Mouse (Mus musculus): ENCODE results near the gene Rnf32.

The Rnf32 gene

GRCm38 (mm10) chr5:29195570-29196263 is at the start of gene Rnf32:
Gene Rnf32 (plus strand): TSS chr5:29195992.
- DNase-seq (ENCODE audit: low read depth, low spot score), result peak; percentile 75

DNA sequence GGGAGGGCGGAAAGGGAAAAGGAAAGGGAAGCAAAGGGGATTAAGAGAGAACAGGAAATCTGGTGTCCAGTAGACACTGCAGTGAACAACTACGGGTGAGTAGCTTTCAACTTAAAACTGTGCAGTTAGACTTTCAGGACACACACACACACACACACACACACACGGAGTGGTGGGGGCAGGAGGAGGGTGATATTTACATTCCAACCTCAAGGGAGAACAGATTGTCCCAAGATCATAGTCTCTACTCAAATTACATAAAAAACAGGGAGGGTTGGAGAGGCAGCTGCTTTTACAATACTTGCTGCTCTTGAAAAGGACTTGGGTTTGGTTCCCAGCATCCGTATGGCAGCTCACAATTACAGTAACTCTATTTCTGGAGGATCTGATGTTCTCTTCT is 45.6 kb upstream of the Rnf32 start:
- no peak for DNase-seq (ENCODE audit: low read depth, low spot score)

DNA sequence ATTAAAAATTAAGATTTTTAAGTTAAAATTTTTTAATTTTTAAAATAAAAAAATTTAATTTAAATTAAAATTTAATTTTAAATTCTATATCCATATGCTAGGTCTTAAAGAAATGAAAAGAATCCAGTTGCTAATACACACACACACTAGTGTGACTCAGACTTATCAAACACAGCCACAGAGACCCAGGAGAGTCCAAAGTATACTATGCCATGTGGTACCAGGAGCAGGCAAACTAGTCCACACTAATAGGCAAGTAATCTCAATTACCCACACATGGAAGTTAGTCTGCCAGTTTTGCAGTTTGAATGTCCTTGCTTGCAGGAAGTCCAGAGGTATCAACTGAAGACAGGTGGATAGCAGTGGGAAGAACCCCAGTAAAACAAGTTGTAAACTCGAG is 35.9 kb upstream of the Rnf32 start:
- DNase-seq (ENCODE audit: low read depth, low spot score), result no peak

GRCm38 (mm10) chr5:29166947-29167346 is 28.8 kb upstream of the Rnf32 start:
- DNase-seq (ENCODE audit: low read depth, low spot score), result no peak

DNA sequence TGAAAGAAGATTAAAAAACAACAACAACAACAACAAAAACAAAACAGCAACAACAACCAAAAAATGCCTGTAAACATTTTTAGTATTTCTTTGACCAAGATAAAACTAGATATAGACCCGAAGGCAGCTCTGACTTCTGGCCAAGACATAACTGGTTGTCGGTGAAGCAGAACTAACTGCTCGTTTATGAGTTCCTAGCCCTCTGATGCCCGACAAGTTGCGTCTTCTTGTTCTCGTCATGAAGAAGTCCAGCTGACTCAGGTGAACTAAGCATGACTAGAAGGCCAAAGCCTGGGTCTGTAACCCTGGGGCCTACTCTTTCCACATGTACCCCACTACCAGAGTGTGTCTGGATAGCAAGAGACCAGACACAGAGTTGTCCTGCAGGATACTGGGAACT is 25.6 kb upstream of the Rnf32 start:
- no peak for DNase-seq (ENCODE audit: low read depth, low spot score)

DNA sequence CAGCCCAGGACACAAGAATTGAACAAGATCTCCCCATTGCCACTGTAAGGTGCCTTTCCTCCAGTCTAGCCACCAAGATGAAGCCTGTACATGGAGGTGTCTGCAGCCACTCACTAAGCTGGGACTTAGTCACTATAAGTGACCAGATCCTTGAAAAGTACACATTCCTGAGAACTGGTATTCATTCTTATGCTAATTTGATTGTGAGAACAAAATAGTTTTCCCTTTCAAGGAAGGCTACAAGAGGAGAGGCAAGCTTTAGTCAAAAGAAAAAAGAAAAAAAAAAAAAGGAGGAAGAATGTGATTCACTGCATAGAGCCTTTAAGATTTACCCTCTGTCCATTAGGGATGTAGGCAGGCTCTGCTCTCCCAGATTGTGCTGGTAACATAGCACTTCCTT is 24.6 kb upstream of the Rnf32 start:
- DNase-seq (ENCODE audit: low read depth, low spot score), result no peak

DNA sequence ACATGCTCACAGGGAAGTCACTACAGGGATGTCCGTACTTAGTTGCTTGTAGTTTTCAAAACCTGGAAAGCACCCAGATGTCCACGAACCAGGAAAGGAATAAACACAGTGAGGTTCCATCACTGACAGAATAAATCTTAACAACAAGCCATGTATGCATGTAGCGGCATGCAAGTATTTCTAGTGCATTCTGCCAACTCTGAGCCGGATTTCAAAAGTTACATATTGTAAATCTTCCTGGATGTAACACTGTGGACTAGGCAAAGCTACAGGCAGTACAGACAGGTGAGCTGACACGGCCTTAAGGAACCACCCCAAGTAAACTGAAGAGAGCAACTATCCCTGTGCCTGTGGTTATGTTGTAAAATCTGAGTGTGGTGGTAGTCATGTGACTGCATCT is 9.0 kb upstream of the Rnf32 start:
- no peak for DNase-seq (ENCODE audit: low read depth, low spot score)

- no peak for DNase-seq (ENCODE audit: low read depth, low spot score)
Measured at GRCm38 (mm10) chr5:29195231-29195569, 592 bp upstream of the Rnf32 start.

DNA sequence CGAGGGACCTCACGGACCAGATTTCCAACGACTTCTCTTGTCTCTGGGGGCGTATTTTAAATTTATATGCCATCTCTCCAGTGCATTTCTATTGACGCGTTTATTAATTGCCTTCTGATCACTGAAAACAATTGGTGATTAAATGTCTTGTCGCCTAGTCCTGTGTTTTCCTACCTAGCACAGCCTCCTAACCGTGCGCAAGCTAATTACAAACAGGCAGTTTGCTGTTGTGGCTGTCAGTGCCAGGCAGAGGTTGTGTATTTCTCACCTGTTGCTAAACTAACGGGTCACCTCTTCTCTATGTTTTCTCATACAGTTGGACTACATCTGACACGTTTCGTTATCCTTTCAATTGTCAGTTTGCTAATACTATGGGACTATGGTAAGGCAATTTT is 469 bp downstream of the Rnf32 start:
- DNase-seq (ENCODE audit: low read depth, low spot score), result no peak

- no peak for DNase-seq (ENCODE audit: low read depth, low spot score)
Measured at GRCm38 (mm10) chr5:29197187-29197586, 1.4 kb downstream of the Rnf32 start.

GRCm38 (mm10) chr5:29198960-29199488 is 3.2 kb downstream of the Rnf32 start:
- DNase-seq (ENCODE audit: low read depth, low spot score), result no peak

- no peak for DNase-seq (ENCODE audit: low read depth, low spot score)
Measured at GRCm38 (mm10) chr5:29199868-29200267, 4.1 kb downstream of the Rnf32 start.

GRCm38 (mm10) chr5:29205690-29206089 is 9.9 kb downstream of the Rnf32 start:
- no peak for DNase-seq (ENCODE audit: low read depth, low spot score)

GRCm38 (mm10) chr5:29211980-29212555 is 16.3 kb downstream of the Rnf32 start:
- no peak for DNase-seq (ENCODE audit: low read depth, low spot score)

GRCm38 (mm10) chr5:29217997-29218396 is 22.2 kb downstream of the Rnf32 start:
- DNase-seq (ENCODE audit: low read depth, low spot score), result no peak

GRCm38 (mm10) chr5:29224089-29224488 is 28.3 kb downstream of the Rnf32 start:
- no peak for DNase-seq (ENCODE audit: low read depth, low spot score)

DNA sequence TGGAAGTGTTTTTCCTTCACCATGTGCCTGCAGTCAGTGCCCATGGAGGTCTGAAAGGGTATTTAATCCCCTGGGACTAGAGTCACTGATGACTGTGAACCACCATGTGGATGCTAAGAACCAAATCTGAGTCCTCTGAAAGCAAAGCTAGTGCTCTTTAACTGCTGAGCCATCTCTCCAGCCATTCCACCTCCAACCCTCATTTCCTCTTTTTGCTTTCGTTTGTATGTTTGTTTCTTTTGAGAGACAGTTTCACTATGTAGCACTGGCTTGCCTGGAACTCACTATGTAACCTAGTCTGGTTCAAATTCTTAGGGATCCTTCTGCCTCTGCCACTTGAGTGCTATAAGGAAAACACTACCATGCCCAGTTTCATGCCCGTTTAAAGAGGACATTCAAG is 34.7 kb downstream of the Rnf32 start:
- DNase-seq (ENCODE audit: low read depth, low spot score), result no peak

GRCm38 (mm10) chr5:29238379-29238778 is 42.6 kb downstream of the Rnf32 start:
- DNase-seq (ENCODE audit: low read depth, low spot score), result no peak

- no peak for DNase-seq (ENCODE audit: low read depth, low spot score)
Measured at GRCm38 (mm10) chr5:29244769-29245168, 49.0 kb downstream of the Rnf32 start.

DNA sequence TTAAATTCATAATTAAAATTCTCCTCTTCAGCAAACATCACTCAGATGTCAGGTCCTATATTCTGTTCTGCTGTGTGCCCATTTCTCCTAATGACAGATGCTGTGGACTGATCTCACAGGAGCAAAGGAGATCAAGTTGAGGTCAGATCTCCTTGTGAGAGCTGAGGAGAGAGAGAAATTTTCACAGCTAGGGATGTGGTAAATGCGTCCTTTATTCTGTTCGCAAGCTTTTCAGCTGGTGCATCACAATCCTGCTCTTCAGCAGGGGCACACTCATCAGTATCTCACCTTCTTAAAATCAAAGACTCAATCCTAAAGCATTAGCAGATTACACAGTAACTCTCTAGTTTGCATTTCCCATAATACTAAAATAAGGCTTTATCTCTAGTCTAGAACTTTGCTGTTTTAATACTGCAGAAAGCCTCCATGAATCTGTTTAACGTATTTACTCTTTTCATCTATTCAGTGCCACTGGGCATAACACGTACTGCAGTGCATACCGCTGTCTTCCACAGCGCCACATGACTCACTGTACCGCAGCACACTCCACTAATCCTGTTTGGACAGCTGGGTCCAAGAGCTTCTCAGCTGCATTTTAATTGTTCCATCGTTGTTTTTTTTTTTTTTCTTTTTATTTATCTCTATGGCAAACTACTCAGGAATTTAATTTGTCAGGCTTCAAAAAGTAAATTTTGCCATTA is 55.2 kb downstream of the Rnf32 start:
- DNase-seq (ENCODE audit: low read depth, low spot score), result no peak

DNA sequence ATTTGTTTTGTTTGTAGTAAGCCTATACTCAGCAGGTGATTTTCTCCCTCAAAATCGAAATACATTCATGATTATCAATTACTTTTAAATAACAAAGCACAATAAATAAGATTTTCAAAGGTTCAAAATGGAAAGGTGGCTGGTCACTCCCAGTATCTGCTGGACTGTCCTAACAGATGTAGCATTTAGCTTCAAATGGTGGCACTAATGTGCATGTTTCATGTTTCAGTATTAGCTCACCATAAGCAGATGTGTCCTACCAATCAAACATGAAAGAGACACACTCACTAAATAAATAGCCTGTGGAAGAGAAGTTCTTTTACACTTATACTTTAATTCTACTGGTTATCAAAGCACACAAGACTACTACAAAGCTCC is 55.7 kb downstream of the Rnf32 start:
- no peak for DNase-seq (ENCODE audit: low read depth, low spot score)

- no peak for DNase-seq (ENCODE audit: low read depth, low spot score)
Measured at GRCm38 (mm10) chr5:29253876-29254275, 58.1 kb downstream of the Rnf32 start.

DNA sequence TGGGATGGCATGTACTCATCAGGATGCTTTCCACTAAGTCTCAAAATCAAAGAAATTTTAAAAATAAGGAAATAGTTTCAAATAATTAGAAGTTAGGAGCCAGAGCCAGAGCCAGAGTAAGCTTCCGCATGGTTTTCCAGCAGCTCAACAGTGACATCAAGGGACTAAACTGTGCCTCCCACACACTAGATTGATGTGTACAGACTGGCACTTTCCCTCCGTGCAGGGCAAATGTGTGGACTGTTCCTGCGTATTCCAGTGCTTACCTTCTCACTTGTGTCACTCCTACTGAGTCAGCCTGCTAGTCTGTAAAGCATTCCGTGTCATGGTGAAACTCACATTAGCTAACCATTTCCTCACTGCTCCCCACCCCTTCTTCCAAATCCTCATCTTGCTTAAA is 75.1 kb downstream of the Rnf32 start:
- DNase-seq (ENCODE audit: low read depth, low spot score), result no peak
